Mouse (Mus musculus) frontal cortex, adult (tissue): ENCODE results near the gene Orm3.

Experiments
- ATAC-seq: cut with Nextera tagmentation; 2 replicates; pipeline ENCODE4 v1.9.2; 2017; ENCODE audit warnings: mild to moderate bottlenecking, moderate library complexity, mixed read lengths; ENCODE audit not compliant: low TSS enrichment

Orm3 gene

GRCm38 (mm10) chr4:63402558-63402957 lies 46.6 kb downstream of the Orm3 start:
- no peak for ATAC-seq

- peak; percentile 75 for ATAC-seq
Measured at GRCm38 (mm10) chr4:63403040-63403959, 47.3 kb downstream of the Orm3 start, which contains the start of gene Akna. Akna (minus strand) TSS chr4:63403354.

- ATAC-seq: no peak
Measured at GRCm38 (mm10) chr4:63404205-63404604, 48.2 kb downstream of the Orm3 start.

GRCm38 (mm10) chr4:63405051-63405450 lies 49.1 kb downstream of the Orm3 start:
- ATAC-seq: no peak

GRCm38 (mm10) chr4:63405683-63406082 lies 49.7 kb downstream of the Orm3 start:
- ATAC-seq: no peak

GRCm38 (mm10) chr4:63408247-63408646 lies 52.3 kb downstream of the Orm3 start:
- no peak for ATAC-seq

- peak; percentile 56 for ATAC-seq
Measured at GRCm38 (mm10) chr4:63408649-63409048, 52.7 kb downstream of the Orm3 start.
